Mouse (Mus musculus) gonadal fat pad, adult 2 months (tissue): ENCODE results near the gene Icmt. TPM values are rescaled to one million over a fixed set of nuclear protein-coding genes. Genes with fewer than 3 reads are reported as not detected.

Experiments
- DNase-seq: peaks from one replicate; pipeline ENCODE4 v3.0.0-alpha.2; 2012; ENCODE audit warnings: low read depth
- polyA plus RNA-seq: library from polyadenylated mRNA; depleted of rRNA; stranded (reverse); fragments of >200 nt; gene quantifications from 2 replicates; pipeline ENCODE4 v1.2.3, GENCODE M21; 2012

The Icmt gene
- polyA plus RNA-seq, 1 experiment: 35.4 TPM

DNA sequence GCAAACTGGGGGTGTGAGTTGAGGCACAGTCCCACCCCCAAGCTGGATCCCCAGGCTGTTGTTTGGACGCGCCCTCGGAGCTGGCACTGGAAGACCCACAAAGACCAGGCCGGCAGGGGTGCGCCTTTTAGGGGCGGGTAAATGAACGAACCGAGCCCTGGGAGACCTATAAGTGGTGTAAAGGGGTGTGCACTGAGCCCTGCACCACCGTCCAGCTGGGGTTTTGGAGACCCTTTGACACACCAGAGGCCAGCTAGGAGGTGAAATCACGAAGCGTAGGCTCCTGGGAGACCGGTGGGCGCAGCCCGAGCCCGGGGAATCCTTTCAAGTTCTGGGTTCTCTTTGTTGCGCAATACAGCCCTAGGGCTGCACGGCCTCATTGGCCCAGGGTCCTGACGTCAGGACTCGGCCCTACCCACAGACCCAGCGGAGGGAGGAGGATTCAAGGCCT lies 22.3 kb upstream of the Icmt start:
- no peak for DNase-seq

DNA sequence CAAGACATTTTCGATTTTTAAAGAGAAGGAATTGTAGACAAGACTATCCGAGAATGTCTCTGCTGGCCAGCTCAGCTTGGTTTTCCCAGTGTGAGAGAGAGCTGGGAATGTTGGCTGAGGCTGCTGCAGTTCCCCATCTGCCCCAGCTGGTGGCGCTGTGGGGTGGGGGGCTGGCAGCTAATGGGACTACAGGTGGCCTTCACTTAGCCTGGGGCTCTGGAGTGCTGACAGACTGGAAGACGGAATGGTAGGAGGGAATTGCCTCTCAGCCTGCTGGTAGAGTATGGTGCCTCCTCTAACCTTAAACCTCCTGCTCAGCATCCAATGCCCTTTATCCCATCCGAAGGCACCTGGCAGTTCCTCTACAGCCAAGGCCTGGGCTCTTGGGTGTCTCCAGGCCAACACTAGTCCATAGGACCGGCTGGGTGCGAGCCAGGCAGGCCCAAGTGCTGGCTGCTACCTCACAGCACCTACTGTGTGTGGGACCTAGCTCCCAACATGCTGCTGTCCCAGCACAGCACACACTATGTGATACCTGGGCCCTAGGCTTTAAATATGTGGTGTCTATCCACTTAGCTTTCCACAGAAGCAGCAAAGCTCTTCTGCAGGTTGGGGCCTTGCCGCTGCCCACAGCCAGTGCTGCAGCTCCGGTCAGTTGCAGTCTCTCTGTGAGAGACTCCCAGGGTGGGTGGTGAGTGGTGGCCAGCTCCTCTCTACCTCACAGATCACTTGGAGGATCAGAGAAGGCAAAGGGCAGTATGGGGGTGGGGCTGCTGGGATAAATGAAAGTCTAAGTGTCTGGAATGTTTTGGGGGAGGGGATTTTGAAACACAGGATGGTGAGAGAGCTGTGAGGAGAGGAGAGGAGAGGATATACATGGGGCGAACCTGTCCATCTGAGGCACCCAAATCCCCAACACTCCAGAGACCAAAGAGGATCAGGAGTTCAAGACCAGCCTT lies 20.4 kb upstream of the Icmt start:
- DNase-seq: no peak

DNA sequence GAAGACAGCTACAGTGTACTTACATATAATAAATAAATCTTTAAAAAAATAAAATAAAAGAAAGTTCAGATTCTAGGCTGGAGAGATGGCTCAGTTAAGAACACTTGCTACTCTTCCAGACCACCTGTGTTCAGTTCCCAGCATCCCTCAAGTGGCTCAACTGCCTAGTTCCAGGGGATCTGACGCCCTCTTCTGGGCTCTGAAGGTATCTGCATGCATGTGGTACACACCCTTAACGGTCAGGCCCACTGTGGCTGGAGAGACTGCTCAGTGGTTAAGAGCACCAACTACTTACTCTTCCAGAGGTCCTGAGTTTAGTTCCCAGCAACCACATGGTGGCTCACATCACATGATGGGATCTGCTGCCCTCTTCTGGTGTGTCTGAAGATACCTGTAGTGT lies 19.1 kb upstream of the Icmt start:
- DNase-seq: no peak

DNA sequence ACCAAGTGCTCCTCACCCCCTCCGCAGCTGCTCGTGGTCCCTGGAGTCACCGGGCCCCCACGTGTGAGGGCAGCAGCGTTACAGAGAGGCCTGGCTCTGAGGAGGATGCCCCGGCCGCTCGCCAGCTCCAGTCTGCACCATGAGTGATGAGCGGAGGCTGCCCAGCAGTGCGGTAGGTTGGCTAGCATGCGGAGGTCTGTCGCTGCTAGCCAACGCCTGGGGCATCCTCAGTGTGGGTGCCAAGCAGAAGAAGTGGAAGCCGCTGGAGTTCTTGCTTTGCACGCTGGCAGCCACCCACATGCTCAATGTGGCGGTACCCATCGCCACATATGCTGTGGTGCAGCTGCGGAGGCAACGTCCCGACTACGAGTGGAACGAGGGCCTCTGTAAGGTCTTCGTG lies 18.0 kb upstream of the Icmt start:
- no peak for DNase-seq

DNA sequence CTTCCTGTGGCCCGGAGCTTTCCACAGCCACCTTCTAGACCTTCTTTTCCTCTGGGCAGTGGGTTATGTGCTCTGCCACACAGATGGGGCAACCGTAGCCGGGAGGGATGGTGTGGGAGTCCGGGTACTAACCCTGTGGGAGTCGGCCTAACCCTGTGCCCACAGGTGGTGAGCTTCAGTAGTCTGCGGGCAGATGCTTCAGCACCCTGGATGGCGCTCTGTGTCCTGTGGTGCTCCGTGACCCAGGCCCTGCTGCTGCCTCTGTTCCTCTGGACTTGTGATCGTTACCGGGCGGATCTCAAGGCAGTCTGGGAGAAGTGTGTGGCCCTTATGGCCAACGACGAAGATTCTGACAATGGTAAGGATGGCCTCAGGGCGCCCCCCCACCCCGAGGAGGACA lies 15.4 kb upstream of the Icmt start:
- no peak for DNase-seq

DNA sequence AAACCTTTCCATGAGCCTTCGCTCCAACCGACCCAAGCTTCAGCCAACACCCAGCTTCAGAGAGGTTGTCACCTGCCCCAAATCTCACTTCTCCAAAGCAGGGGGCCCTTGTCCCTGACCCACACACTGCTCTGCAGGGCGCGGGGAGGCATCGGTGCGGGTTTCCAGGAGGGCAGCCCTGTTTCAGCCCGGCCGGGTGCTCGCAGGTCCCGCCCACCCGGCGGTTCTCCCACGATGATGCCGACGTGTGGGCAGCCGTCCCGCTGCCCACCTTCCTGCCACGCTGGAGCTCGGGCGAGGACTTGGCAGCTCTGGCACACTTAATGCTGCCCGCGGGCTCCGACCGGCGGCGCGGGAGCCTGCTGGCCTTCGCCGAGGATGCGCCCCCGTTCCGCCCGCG lies 14.3 kb upstream of the Icmt start:
- DNase-seq: no peak

DNA sequence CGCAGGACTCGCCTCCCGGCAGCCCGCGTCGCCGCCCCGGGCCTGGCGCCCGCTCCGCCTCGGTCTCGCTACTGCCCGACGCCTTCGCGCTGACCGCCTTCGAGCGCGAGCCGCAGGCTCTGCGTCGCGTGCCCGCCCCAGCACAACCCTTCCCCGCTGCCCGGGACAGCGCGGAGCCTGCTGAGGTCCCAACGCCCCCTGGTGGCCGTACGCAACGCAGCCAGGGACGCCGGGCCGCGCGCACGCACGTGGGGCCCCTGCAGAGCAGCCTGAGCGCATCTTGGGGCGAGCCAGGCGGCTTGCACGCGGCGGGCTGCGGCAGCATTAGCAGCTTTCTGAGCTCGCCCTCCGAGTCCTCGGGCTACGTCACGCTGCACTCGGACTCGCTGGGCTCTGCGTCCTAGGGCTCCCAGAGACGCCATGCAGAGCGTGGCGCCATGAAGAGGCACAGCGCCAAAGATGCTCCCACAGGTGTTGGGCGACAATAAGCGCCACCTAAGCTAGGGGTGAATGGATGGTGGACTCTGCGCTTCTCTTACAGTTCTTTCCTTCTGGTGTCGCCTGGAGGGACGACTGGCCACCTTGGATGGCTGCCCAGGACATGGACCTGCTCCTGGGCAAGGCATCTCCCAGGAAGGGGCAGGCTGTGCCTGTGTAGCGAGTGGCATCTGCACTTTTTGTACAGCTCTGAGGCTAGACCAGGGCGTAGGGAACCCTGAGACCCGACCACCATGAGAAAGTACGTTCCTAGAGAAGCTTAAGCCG lies 13.7 kb upstream of the Icmt start:
- DNase-seq: no peak

DNA sequence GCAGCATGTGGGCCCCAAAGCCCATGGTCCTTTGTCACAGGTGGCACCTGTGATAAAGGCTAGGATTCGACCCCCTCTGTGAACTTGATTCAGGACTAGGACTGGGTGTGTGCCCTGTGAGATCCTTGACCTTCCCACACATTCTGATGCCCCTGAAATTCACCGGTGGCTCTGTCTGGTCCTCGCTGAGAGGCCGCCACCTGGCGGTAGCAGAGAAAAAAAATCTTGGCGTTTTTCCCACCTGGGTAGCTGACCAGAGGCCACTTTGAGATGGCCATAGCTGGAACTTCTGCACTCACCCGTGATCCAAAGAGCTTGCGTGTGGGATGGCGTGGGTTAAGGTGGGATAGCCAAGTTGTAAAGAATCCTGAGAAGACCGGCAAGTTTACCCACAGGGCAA lies 11.5 kb upstream of the Icmt start:
- no peak for DNase-seq

DNA sequence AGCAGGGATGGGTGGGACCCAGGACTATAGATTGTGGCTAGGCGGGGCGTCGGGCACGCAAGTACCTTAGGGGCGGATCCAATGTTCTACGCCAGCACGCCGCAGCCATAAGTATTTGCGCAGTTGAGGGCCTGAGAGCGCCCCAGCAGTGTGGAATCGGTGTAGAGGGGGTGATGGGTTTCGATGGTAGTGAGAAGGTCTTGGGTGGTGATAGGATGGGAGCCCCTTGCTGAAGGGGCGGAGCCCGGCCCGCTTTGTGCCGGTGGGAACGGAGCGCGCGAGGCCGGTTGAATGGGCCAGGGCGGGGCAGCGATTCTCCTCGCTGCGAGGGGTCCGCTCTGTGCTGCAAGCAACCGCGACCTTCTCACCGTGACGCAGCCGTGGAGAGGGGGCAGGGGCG lies 10.8 kb upstream of the Icmt start:
- DNase-seq: no peak

DNA sequence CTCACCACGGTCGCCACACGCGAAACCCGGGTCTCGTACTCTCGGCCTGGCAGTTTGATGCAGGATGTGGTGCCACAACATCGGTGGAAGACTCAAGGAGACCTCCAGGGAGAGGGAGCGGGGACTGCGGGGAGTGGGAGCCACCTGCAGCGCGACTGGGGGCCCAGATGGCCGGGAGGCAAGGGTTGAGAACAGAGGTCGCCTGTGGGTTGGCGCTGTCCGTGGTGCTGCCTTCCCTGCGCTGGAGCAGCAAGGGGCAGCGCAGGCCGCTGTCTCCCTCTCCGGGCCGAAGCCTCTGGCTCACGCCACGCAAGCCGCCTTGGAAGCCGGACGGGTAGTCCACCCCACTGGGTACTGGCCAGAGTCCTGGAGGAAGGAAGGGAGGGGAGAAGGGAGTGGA lies 10.1 kb upstream of the Icmt start:
- no peak for DNase-seq

DNA sequence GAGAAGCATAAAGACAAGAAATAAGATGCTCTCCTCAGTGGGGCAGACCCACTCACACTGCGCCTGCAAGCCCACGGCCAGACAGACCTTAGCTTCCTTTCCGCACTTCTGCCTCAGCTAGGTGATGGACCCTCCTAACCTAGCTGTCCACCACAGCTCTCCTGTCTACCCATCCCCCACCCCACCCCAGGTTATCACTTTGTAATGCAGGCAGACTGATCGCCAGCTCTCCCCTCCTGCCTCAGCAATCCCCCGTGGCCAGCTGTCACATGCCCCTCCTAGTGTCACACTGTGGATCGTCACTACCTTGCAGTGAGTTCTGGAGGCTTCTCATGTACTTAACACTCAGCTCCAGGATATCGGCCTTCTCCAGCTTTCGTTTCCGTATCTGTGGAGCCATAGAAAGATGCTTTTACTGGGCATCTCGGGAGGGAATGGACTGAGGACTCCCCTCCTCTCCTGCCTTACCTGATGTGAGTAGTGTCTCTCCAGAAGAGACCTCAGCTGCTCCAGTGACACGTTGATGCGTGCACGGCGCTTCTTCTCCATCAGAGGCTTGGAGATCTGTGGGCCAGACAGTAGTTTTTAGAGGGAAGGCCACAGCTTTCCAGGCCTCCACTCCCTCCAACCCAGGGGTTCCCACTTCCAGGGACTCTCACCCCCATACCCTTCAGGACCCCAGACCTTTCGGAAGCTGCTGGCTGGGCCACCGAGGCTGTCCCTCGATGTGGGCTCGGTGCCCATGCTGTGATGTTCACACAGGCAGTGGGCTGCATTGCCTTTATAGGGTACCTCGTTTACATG lies 9.5 kb upstream of the Icmt start:
- DNase-seq: no peak

DNA sequence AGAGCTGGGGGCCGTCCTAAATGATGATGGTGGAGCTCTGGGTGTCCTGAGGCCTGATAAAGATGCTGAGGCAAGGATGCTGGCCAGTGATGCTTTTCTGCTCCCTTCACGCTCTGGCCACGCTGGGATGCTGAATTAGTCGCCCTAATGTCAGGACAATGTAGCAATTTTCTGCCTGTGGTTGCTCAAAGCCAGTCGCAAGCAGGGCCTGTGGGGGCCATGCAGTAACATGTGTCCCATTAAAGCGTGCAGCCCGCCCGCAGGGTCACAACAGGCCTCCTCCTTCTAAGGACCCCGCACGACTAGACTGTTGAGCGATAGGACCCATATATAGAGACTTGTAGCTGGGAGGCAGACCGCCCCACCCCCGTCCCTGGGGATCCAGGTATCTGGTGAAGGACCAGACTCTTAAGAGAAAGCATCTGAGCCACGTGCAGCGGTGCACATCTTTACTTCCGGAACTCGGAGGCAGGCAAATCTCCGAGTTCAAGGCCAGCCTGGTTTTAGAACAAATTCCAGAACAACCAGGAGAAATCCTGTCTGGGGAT lies 8.6 kb upstream of the Icmt start:
- DNase-seq: no peak

DNA sequence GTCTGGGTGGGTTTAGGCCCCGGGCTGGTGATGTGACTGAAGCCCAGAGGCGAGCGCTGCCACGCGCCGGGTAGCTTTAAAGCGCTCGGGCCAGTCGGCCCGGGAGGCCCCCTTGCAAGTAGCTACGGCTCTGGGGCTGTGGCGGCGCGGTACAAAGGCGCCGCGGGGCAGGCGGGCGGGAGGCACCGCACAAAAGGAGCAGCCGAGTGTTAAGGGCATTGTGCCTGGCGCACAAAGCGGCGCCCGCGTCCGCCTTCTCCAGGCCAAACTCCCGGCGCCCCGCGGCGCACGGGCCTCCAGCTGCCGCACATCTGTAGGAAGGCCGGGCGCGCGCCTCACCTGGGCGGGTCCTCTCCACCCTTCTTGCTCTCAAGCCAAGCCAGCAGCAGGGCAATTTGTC lies 6.6 kb upstream of the Icmt start:
- DNase-seq: no peak

DNA sequence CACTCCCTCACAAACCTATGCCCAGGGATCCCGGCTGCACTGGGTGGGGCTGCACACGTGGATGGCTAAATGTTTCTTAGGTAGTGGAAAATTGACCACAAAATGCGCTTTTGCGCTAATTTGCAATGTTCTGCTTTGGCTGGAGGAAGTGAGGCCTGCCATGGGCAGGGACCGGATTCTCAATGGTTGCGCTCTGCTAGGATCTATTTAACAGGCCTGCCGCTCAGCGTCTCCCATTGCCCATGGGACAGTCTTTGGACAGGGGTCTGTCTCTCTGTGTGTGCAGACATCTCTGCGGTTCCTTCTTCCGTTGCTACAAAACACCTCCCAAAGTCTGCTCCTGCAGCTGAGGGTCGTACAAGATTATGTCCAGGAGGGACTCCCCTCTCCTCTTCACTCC lies 6.0 kb upstream of the Icmt start:
- no peak for DNase-seq

DNA sequence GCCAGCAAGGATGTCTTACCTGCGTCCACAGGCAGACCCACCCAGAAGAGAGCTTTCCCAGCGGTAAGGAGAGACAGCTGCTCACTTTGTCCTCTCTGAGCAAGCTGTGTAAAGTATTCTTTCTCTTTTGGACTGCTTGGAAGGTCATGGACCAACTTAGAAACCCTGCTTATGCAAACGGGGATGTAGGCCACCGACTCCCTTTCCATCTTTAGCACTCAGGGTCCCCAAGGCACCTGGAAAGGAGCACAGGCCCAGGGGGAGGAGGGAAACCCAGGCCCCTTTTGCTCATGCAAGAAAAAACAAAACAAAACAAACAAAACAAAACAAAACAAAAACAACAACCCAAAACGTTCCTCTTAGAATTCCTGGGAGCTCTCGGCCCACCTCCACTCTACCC lies 5.5 kb upstream of the Icmt start, which contains the start of gene Hes3:
Gene Hes3, minus strand, starts transcription at position 101 of the 400 bp plus-strand sequence.
- DNase-seq: no peak

DNA sequence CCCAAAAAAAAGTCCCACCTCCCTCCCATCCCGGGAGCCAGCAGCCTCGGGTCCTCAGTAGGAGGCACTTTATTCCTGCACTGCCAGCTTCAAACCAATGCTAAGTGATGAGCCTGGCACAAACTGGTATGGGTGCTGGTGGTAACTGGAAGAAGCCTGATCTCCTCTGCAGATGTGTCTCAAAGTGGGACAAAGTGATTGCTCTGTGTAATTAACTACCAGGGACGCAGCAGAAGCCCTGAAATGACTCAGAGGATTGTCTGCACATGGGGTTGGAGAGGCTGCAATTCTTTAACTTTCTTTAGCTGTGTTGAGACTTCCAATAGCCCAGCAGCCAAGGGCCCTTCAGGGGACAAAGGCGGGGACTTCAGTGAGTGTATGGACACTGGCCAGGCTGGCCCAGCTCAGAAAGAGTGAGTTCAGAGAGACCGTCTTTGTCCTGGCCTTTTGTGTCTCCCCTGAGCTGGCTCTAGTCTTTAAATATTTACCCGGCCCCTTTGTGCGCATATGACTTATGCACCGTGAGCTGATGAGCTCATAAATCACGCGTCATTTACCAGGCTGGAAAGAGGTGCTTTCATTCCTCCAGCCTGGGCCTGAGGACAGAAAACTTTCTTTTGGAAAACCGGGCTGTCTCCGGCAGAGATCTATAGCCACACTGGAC lies 4.8 kb upstream of the Icmt start:
- no peak for DNase-seq

DNA sequence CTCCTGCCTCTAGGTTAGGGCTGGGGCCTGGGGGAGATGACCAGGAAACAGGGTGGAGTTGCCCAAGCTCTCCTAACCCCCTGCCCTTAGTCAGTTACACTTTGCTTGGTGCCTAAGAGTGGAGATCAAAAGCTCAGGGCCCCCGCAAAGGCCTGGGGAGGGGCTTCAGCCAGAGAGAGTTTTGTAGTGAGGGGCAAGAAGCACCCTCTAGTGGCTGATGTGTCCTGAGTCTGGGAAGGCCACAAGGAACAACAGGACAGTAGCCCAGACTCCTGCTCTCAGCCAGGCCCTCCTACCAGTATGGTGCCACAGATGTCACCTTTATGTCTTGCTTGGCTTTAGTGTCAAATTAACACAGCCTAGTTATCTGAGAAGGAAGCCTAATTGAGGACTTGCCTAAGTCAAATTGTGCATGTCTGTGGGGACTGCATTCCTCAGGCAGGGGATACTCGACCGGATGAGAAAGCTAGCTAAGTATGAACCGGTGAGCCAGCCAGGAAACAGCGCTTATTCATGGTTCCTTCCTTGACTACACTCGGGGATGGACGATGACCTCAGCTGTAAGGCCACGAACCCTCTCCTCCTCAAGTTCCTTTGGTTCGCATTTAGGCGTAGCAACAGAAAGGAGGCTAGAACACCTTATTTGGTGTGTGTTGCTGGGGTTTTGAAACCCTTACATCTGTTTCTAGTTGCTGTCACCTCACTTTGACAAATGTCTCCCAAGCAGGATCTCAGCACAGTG lies 2.7 kb upstream of the Icmt start:
- DNase-seq: no peak

DNA sequence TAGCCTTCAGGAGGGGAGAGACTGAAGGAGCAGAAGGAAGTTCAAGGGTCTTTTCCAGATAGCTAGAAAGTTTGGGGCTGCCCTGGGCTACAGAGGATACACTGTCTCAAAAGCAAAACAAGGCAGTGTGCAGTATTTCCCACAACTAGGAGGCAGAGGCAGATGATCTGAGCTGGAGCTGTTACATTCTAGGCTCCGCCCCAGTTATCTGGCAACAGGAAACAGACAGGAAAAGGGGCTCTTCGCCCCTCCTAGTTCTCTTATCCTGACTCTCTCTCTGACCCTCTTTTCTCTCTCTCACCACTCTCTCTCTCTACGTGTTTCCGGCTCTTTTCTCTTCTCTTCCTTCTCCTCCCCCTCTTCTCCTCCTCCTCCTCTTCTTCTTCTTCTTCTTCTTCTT lies 1.1 kb upstream of the Icmt start:
- DNase-seq: no peak

DNA sequence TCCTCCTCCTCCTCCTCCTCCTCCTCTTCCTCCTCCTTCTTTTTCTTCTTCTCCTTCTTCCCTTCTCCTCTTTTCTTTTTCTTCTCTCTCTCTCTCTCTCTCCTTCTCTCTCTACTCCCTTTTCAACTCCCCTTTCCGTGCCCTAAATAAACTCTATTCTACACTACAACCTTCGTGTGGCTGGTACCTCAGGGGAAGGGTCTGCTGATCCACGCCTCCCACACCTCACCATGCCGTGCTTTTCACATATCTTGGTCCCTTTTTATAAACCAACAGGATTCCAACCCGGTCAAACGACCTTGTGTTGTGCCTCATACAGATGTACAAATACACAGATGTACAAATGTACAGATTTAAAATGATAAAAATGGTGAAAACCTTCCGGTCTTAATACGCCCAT lies 656 bp upstream of the Icmt start:
- no peak for DNase-seq

DNA sequence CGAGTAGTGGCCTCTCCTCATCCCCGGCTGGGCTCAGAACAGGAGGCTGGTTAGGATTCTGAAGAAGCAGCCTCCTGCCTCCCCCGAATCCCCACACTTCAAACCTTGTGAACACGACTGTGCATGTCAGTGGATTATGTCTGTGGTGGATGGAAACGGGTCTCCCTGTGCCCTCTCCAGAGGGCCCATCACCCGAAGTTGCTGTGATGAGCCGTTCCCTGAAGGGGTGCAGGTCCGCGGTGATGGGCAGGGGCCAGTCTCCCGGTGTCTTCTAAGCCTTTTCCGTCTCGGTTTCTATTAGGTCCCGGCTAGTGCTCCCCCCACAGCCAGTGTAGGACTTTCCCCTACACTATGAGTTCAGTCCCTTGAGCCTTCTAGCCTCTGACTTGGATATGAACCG lies 1.8 kb downstream of the Icmt start:
- DNase-seq: no peak

DNA sequence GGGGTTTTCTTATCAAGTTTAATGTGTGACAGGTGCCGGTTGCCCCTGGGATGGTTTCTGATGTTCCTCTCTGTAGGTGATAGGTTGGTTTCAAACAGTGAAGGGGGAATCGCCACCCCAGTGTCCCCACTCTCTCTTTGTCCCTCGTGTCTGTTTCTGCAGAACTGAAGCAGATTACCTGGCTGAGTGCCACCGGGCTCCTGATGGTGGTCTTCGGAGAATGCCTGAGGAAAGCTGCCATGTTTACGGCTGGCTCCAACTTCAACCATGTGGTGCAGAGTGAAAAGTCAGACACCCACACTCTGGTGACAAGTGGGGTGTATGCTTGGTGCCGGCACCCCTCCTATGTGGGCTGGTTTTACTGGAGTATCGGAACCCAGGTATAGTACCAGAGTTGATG lies 3.3 kb downstream of the Icmt start:
- DNase-seq: no peak
